Mouse (Mus musculus) urinary bladder, adult 18-20 months (tissue): ENCODE results near the gene Tuba1c.

Experiments
- DNase-seq, 2 experiments: peaks; one replicate each; pipeline ENCODE4 v3.0.0; 2022; ENCODE audit warnings: low spot score in 2 of 2, mixed read lengths in 2 of 2

The Tuba1c gene

DNA sequence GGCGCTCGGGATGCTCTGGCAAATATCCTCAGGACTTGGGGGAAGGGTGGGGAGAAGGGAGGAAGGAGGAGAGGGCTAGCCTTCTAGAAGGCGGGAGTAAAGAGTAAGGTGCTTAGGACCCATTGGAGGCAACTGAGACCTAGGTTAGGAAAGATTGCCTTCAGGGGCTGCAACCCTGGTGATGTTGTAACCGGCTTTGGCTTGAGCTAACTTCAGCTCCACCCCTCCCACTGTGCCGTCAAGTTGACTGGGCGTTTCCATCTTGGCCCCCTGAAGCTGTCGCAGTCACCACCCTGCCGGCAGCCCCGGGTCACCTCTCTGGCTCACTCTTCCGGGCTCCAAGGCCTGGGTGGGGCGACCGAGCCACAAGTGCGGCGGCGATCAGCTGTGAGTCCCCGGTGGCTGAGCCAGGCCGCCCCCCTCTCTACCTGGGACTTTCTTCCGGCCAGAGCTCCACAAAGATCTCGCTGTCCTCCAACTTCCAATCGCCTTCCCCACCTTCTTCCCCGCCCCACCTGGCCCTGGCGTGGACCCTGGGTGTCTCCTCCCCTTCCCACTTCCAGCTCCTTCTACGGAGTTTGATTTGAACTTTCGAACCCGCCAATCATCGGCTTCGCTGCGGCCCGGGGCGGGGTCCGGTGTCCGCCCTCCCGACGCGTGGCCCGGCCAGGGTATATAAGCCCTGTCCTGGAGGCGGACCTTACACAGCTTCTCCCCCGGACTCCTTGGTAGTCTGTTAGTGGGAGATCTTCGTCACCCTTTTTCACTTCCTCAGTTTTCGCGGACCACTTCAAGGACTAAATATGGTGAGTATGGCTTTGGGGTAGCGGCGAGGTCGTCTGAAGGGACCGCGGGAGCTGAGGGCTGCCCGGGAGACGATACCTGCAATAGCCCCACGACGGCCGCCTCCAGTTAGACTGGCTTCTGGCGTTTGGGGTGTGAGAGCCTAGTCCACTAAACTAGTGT, at the start of gene Tuba1c:
Tuba1c (plus strand) TSS at position 273 of the 966 bp plus-strand sequence.
- peak; percentile 86 to 96 for DNase-seq

DNA sequence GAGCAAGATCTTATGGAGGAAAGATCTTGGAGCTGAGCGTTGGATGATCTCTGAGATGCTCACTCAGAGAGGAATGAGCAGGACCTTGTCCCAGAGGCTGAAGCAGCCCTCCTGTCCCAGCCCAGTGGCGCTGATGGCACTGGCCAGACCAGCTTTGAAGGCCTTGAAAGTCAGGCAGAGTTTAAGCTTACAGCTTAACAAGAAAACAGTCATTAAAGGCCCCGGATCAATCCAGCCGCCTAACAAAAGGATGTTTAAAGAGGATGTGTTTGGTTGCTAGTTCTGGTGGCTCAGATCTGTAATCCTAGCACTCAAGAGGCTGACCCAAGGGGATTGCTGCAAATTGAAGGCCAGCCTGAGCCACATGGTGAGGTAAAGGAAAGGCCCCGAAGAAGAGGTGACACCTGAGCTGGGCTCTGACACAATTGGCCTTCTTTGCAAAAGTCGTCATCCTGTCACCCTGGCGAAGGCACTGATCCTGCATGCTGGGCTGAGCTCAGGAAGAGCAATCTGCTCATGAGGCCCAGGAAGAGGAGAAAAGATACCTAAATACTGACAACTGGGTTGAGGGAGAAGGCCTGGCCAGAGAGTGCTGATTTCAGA, 49.6 kb upstream of the Tuba1c start:
- DNase-seq: no peak

DNA sequence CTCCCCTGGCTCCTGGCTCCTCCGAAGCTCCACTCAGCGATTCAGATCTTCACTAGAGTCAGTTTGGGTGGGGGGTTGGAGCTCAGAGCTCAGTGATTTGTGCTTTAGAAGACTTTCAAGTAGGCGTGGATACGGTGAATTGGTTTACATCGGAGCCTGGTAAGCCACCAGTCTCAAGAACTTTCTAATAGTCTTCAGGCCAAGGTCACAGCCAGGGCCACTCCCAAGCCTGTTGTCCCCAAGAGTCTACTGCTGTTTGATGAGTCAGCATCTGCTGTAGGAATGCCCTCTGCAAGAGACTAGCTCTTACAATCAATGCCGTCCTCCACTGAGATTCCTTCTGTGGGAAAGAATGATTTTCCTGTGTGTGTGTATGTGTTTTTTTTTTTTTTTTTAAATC, 47.6 kb upstream of the Tuba1c start:
- DNase-seq: no peak

DNA sequence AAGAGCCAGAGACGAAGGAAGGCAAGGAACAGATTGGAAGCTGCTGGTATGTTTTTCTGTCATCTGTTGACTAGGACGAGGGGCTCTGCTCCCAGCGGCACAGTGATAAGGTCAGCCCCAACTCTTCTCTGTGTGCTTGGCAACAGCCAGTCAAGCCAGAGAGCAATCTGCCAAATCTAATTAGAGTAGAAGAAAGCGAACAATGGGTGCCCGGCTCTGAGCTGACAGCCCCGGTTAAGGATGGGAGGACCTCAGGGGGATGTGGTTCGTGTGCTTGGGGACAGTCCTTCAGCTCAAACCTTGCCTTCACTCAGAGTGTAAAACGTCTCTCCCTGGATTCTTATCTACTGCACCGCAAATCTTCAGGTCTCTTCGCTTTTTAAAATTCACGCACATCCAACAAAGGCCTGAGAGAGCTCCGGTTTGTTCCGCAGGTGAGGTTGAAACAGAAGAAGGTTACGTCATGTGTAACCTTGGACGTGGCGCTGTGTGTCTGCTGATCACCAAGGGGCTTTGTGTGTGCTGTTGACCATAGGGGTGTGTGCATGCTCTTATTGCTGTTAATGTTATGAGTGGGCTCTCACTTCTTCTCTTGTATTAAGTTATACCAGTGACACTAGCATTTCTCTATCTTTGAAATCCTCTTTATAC, 46.1 kb upstream of the Tuba1c start:
- no peak for DNase-seq

DNA sequence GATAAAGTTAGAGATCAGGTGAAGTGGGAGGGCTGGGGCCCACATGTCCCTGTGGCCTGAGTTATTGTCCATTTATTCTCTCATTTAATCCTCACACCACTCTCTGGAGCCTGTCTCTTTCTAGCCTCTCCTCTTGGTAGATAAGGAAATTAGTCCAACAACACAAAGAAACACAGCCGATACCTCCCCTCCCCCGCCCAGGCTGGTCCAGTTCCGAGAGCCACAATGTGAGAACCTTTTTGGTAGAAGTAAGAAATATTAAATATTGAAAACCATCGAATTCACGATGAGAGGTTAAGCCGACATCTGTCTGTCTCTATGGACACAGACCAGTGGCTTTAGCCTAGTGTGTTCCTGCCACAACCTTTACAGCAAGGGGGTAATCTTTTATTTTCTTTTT, 45.0 kb upstream of the Tuba1c start:
- DNase-seq: no peak

DNA sequence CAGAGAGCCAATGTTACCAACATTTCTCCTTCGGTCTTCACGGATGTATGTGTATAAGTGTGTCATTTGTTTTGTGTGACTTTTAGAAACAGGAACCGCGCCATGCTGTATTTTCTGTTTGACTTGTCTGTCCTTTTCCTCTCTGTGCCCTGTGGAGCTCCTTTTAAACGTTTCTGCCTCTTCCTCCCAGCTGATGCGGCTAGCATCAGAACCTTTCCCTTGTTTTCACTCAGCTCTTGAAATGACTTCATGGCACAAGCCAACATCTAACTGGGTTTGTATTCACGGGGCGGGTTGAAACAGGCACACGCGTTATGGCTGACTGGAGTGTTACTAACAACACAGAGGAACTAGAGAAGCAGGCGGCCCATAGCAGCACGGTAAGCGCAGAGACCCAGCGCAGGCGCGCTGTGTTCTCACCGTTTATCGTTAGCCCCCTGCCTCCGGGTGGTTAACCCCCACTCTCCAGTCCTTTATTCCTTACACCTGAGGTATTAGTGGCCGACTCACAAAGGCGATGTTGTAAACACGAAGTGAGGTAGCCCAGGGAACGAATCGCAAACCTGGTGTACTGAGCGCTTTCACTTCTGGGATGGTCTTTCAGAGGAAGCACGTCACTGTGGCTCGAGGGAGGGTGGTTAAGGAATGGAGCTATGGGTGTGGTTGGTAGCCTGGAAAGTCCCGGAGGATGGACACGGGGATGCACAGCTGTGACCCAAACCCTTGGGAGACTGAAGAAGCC, 44.3 kb upstream of the Tuba1c start:
- peak; percentile 69 to 78 for DNase-seq

DNA sequence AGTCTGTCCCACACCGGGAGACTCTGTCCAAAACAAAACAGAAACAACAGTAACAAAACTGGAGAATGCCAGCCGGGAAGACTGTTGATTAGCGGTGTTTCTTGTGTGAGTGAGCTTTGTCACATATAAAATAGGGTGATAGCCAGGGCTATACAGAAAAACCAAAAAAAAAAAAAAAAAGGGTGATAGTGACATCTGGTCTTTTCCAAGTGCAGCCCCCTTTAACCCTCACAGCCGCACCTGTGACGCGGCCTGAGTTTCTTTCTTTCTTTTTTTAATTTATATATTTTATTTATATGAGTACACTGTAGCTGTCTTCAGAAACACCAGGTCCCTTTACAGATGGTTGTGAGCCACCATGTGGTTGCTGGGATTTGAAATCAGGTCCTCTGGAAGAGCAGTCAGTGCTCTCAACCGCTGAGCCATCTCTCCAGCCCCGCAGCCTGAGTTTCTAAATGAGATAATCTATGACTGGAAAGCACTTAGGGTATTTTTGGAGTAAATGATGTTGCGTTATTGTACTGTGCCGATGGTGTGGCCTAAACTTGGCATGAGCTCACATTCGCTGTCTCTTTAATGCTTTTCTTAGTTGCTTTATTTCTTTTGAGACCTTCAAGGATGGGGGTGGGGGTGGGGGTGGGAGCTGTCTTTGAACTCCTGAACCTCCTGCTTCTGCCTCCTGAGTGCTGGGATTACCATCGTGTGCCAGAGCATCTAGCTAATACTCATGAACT, 43.5 kb upstream of the Tuba1c start:
- no peak for DNase-seq

DNA sequence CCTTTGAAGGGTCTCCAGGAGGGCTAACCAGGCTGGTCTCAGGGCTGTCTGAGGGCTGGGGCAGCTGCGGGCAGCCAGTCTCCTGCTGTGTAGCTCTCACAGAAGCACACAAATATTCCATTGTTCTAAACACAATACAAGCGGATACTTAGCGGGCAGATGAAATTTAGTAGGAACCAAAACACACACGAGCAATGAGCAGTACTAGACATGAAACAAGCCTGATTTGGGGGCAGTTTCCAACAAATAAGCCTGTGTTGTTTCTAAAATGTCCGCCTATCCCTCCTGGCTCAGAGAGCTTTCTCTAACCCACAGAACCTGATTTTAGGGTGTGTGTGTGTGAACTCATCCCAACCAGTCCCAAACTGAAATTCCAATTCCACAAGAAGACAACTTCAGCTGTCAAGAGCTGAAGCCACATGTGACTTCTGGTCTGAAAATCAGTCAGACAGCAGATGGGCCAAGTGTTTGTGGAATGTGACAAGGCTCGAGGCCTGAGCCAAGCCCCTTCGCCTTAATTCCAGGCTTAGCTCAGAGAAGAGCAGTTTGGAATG, 42.5 kb upstream of the Tuba1c start:
- no peak for DNase-seq

DNA sequence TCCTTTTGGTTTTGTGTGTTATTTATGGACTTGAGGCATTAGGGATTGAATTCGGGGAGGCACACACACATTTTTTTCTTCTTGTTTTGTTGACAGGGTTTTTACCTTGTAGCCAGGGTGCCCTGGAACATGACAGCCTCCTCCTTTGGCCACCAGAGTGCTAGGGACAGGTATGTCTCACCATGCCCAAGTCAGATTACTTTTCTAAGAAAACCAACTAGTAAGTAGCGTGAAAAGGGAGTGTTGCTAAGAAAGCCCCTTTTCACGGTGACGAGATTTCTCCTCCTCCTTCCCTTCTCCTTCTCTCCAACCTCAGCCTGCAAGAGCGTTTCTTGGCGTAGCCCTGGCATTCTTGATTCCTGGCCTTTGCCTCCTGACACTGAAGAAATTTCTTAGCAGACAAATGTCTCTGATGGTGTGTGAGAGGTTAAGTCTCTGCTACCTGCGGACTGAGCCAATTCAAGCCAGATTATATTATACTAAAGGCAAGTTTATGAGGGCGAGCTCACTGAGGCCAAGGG, 42.0 kb upstream of the Tuba1c start:
- no peak for DNase-seq

DNA sequence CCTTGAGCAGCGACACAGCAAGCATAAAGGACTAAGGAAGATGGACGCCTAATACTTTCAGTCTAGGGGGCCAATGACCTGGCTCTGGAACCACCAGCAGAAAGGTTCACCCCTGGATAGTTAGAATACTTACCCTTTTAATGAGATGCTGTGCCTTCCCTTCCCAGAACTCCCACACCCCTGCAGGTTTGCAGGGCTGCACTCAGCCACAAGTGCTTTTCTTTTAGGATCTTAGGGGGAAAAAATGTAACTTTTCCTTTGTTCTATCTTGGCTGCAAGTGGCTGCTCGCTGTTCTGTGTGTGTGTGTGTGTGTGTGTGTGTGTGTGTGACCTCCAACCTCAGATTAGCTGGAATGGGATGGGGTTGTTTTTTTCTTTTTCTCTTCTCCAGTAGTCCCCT, 40.9 kb upstream of the Tuba1c start:
- DNase-seq: no peak

DNA sequence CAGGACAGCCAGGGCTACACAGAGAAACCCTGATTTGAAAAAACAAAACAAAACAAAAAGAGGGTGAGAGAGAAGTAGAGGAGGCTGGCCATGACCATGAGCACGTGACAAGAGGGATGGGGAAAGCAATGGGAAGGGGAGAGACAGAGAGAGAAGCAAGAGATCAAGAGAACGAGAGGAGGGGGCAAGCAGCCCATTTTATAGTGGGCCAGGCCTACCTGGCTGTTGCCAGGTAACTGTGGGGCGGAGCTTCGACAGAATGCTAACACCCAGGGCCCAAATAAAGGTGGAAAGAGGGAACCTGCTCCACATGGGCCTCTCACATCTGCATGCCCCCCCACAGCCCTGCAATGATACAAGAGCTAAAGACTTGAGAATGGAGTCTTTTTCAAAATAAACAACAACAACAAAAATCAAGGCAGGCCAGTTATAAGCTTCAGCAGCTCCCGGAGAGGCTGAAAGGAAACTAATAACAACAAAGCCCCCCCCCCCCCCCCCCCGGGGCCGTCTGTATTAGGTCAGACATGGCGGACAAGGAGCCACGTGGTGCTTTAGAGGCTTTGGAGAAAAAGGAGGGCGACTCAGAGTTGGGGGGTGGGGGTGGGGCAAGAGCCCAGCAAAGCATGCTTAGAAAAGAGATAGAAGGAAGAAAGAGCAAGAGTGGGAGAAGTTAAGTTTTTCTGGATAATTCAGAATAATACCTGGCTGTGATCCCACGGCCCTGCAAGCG, 39.8 kb upstream of the Tuba1c start:
- no peak for DNase-seq

DNA sequence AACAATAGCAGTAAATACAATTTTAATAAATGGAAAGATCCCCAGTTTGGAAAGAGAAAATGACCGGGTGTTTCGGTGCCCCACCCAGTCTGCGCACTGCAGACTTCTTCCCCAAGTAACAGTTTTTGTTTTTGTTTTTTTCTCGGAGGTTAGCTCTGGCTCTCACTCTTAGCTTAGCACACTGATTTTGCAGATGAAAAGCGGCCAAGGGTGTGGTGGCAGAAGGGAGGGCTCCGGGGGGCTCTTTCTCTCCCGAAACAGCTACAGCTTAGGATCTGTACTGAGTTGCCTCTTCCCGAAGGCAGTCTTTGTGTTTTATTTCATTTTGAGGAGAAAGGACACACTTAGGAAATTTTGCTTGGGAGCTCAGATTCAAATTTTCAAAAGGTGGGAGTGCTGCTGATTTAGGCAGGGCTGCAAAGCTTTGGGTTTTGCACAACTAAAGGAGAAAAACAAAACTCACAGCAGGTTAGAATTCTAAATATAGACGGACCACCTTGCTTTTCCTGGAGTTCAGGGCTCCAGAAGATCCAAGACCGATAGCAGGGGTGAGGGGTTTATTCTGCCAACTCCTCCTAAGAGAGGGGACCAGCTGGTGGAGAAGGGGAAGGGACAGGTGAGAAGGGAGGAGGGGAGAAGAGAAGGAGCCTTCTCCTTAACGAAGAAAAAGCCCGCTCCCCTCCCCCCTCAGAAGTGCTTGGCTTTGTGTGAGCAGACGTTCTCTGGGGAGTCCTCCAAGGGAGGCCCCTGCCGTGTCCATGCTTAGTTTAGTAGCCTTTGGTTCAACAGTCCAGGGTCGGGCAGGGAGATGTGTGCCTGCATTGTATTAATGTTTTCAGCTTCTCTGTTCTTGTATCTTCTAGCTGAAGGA, 38.8 kb upstream of the Tuba1c start:
- DNase-seq: no peak

DNA sequence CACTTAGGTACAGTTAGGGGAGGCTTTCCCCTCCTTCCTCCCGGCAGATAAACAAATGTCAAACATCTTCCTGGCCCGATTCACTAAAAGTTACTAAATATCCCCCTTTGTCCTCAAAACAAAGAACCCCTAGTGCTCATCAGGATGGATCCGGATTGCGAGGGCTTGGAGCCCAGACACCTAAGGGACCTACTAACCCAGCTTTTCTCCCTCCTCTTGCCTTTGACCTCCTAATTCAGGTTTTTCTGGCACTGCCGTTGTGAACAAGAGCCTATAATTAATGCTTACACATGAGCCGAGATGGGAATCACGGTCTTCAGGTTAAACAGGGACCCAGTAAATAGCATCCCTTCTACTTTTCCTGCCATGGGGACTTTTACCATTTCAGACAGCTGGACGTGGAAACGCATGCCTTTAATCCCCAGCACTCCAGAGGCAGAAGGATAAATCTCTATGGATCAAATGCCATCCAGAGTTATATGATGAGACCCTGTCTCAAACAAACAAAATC, 38.1 kb upstream of the Tuba1c start:
- no peak for DNase-seq

DNA sequence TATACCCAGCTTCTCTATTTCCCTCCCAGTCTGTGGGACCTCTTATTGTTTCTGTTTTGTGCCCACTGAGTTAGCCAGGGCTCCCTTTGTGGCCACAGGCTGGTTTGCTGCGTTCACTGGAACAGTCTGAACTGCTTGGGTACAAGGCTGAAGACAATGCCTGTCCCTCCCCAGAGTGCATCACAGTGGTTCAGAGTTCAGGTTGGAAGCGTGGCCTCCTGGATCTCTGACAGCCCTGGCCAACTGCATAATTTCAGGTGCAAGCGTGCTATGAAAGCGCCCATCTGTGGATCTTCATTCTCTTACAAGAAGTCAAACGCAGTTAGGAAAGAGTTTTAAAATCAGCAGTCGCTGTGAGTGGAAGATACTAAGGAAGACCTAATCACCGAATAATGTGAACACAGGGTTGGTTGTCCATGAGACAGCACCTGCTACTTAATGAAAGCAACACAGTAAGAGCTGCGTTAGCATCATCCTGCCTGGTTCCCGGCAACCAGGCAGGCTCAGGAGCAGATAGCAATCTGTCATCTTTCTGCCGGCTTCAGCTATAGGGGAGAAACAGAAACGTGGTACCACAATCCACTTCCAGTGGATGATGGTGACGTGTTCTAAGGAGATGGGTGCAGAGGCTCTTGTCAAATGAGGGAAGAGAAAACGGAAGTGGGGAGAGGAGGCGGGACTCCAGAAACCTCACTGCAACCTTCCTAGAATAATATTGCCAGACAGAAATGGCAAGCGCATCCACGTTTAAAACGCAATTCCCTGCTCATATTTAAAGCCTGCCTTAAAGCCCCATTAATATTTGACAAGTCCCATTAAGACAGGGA, 37.4 kb upstream of the Tuba1c start:
- no peak for DNase-seq

DNA sequence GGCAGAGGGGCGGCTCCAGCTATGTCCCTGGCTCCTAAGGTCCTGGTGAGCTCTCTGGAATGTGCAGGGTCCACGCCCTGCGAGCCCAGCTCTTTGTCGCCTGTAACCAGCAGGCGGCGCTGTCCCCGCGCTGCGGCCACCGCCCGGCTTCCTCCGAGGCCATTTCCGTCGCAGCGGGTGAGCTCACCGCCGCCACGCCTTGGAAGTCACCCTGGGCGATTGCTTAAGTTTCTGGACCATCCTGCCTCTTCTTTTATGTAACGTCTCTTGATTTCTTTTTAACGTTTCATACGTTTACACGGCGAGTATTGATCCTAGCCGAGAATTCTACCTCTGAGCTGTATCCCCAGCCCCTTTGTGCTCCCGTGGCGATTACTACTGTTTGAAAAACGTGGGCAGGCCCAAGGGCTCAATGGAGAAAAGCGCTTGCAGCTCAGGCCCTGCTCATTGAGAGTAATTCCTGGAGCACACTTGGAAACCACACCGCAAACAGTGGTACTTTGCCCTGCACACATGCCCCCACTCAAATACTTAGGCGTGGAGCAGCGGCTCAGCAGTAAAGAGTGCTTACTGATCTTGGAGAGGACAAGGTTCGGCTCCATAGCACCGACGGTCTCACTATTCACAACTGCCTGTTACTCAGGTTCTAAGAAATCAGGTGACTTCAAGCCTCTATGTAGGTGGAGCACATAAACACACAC, 36.4 kb upstream of the Tuba1c start:
- peak; percentile 88 to 93 for DNase-seq

DNA sequence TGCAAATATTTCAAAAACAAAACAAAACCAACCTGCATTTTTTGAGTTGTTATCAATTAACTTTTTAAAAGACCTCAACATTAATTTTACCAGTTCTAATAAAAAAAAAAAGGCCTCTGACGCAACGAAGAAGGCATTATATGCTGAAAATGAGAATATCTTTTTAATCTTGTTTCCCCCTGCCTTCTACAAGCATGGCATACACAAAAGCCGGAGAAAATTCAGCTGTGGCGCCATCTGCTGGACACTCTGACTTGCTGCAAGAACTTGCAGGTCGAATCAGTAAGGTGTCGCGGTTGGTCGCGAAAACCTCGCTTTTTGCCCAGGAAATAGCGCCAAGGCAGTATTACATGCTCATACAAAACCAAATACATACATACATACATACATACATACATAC, 35.8 kb upstream of the Tuba1c start:
- peak; percentile 70 to 77 for DNase-seq

DNA sequence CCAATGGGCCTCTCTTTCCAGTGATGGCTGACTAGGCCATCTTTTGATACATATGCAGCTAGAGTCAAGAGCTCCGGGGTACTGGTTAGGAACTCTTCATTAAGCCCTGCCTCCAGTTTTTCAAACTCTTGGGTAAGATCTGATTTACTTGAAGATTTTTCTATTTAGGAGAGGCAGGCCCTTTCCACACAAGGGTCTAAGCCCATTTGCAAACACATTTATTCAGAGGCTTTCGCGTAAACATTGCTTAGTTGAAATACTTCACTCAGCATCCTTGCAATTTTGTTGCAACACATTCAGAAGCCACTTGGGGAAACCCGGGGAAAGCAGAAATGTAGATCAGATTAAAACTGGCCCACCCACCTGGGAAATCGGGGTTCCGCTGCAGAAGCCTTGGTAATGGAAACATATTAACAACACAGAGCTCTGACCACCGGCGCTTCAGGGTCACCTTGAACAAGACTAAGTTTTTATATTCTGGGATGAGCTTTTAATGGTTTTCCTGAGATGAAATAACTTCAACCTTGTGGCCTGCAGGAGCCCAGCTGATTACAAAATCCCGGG, 34.7 kb upstream of the Tuba1c start:
- DNase-seq: no peak
